Comparison of ENCODE assay signal across 26 mouse cellular contexts in genomic region chr5:148805030-148805429, GRCm38 (mm10).
A peak's percentile ranks its signal among the peaks of the same experiment; 100 is the strongest.
DNase-seq lines count a peak whose midpoint lies in the region; ATAC-seq and TF ChIP-seq lines count a peak whose summit lies in the region.
"Had no signal": no experiment of that assay in that cellular context is flagged by ENCODE, and none has a peak within 500 bp of the region (broad histone marks: within the 10 kb centered on the region; RNA-seq: fewer than 3 reads in every experiment).

No protein-coding gene starts in this region.

- H3K4me2 ChIP-seq in hindbrain, embryonic 13.5 days, result no peak overlapping the region
- H3K4me2 ChIP-seq in forebrain, embryonic 14.5 days (ENCODE audit: low read length), result no peak overlapping the region
- H3K4me2 ChIP-seq in intestine, postnatal 0 days (replicated peaks; ENCODE audit: low read depth), result no peak overlapping the region
- H3K4me2 ChIP-seq: embryonic facial prominence, embryonic 13.5 days; embryonic facial prominence, embryonic 15.5 days; forebrain, embryonic 12.5 days; forebrain, embryonic 15.5 days had no signal

- no peaks in the 10 kb centered on the region for H3K36me3 ChIP-seq in hindbrain, embryonic 13.5 days
- no peaks in the 10 kb centered on the region for H3K36me3 ChIP-seq in forebrain, embryonic 14.5 days (ENCODE audit: control insufficient read depth, insufficient read depth, low read length)
- no peaks in the 10 kb centered on the region for H3K36me3 ChIP-seq in intestine, postnatal 0 days (ENCODE audit: control insufficient read depth, insufficient read depth)
- H3K36me3 ChIP-seq: embryonic facial prominence, embryonic 13.5 days; embryonic facial prominence, embryonic 15.5 days; forebrain, embryonic 10.5 days; forebrain, embryonic 12.5 days; forebrain, embryonic 15.5 days had no signal

- peak; percentile 41 for DNase-seq in R1 (ENCODE audit: low read depth, low spot score)
- DNase-seq in forebrain, embryonic 14.5 days (ENCODE audit: low spot score), result no peak
- no peak for DNase-seq in adrenal gland, adult (ENCODE audit: inconsistent age in 2 of 2, low spot score in 1 of 2)
- DNase-seq: adrenal gland, adult 2 months; adrenal gland, postnatal 14 days; adrenal gland, postnatal 36 days; cerebellum, adult 11-12 months; cerebellum, adult 2 months; cerebellum, adult 9-10 months; cerebellum, postnatal 10 days; cerebellum, postnatal 25 days; embryo, embryonic 11 days; forebrain, postnatal 0 days had no signal

- no peak overlapping the region for H3K9ac ChIP-seq in hindbrain, embryonic 13.5 days
- H3K9ac ChIP-seq in forebrain, embryonic 14.5 days (ENCODE audit: low read length), result no peak overlapping the region
- H3K9ac ChIP-seq in intestine, postnatal 0 days (ENCODE audit: low read depth, low read length), result no peak overlapping the region
- H3K9ac ChIP-seq: embryonic facial prominence, embryonic 13.5 days; embryonic facial prominence, embryonic 15.5 days; forebrain, embryonic 12.5 days; forebrain, embryonic 15.5 days; forebrain, postnatal 0 days had no signal

- H3K4me1 ChIP-seq in hindbrain, embryonic 13.5 days (replicated peaks), result peaks cover 16% of the 10 kb centered on the region
- H3K4me1 ChIP-seq in forebrain, embryonic 14.5 days (ENCODE audit: control insufficient read depth, insufficient read depth, low read length), result no peaks in the 10 kb centered on the region; the same call in 1 of the 2 replicates
- no peaks in the 10 kb centered on the region for H3K4me1 ChIP-seq in intestine, postnatal 0 days (replicated peaks; ENCODE audit: control insufficient read depth, insufficient read depth, low read length)

- whole genome bisulfite sequencing in hindbrain, embryonic 13.5 days, result 73% methylated on average over 3 of the region's 3 CpGs
- 77% methylated on average over 3 of the region's 3 CpGs for WGBS in forebrain, embryonic 14.5 days
- 53% methylated on average over 3 of the region's 3 CpGs for WGBS in intestine, postnatal 0 days

- H3K27me3 ChIP-seq in hindbrain, embryonic 13.5 days, result peaks cover 11% of the 10 kb centered on the region
- no peaks in the 10 kb centered on the region for H3K27me3 ChIP-seq in forebrain, embryonic 14.5 days (replicated peaks; ENCODE audit: control insufficient read depth, insufficient read depth, low read length)
- no peaks in the 10 kb centered on the region for H3K27me3 ChIP-seq in intestine, postnatal 0 days (replicated peaks; ENCODE audit: control insufficient read depth, insufficient read depth, low read length)
- H3K27me3 ChIP-seq: forebrain, embryonic 15.5 days; Patski had no signal

- no peak overlapping the region for H3K4me3 ChIP-seq in hindbrain, embryonic 13.5 days
- no peak overlapping the region for H3K4me3 ChIP-seq in forebrain, embryonic 14.5 days (ENCODE audit: low read depth, low read length)
- H3K4me3 ChIP-seq in intestine, postnatal 0 days (ENCODE audit: low read depth, low read length), result no peak overlapping the region
- H3K4me3 ChIP-seq: embryonic facial prominence, embryonic 13.5 days; embryonic facial prominence, embryonic 15.5 days; erythroblast, embryonic 14.5 days; forebrain, embryonic 10.5 days; forebrain, embryonic 12.5 days; forebrain, embryonic 15.5 days had no signal

- no peak overlapping the region for H3K27ac ChIP-seq in hindbrain, embryonic 13.5 days
- H3K27ac ChIP-seq in forebrain, embryonic 14.5 days (ENCODE audit: low read depth, low read length), result no peak overlapping the region
- no peak overlapping the region for H3K27ac ChIP-seq in intestine, postnatal 0 days (ENCODE audit: low read depth, low read length)
- H3K27ac ChIP-seq: embryonic facial prominence, embryonic 13.5 days; embryonic facial prominence, embryonic 15.5 days; forebrain, embryonic 10.5 days; forebrain, embryonic 12.5 days; forebrain, embryonic 15.5 days had no signal

- TF ChIP-seq CTCF in intestine, postnatal 0 days (IDR thresholded peaks at IDR 0.05; ENCODE audit: low read depth), result no peak

- no peaks in the 10 kb centered on the region; the same call in 1 of the 2 replicates for H3K9me3 ChIP-seq in hindbrain, embryonic 13.5 days
- H3K9me3 ChIP-seq in forebrain, embryonic 14.5 days (replicated peaks; ENCODE audit: control insufficient read depth, low read length), result no peaks in the 10 kb centered on the region
- no peaks in the 10 kb centered on the region for H3K9me3 ChIP-seq in intestine, postnatal 0 days (ENCODE audit: control insufficient read depth)
- H3K9me3 ChIP-seq: embryonic facial prominence, embryonic 13.5 days; forebrain, embryonic 12.5 days; forebrain, embryonic 15.5 days had no signal

- ATAC-seq in common myeloid progenitor, adult 5-6 weeks (replicated peaks; ENCODE audit: low read depth, poor library complexity, severe bottlenecking), result peak; percentile 50
- peak; percentile 81 for ATAC-seq in megakaryocyte, adult 5-6 weeks (ENCODE audit: poor library complexity, severe bottlenecking)
- ATAC-seq in monocyte, adult 5-6 weeks (replicated peaks; ENCODE audit: insufficient number of reproducible peaks, low FRiP score, low TSS enrichment, poor library complexity, severe bottlenecking), result peak; percentile 60
- ATAC-seq in hindbrain, embryonic 13.5 days (ENCODE audit: low FRiP score), result no peak
- ATAC-seq in forebrain, embryonic 14.5 days, result no peak
- no peak for ATAC-seq in intestine, postnatal 0 days
- ATAC-seq: activated CD4-positive, CD25-positive, alpha-beta regulatory T cell, adult 4 months; forebrain, embryonic 15.5 days; forebrain, postnatal 0 days; Patski had no signal

Comparison
In these comparisons a context has a peak if more than half of its experiments do, and no peak if none do; other contexts are left out.
1. ATAC-seq: peak in common myeloid progenitor, adult 5-6 weeks (single experiment), megakaryocyte, adult 5-6 weeks (single experiment) and monocyte, adult 5-6 weeks (single experiment); none in hindbrain, embryonic 13.5 days (single experiment), forebrain, embryonic 14.5 days (single experiment) and intestine, postnatal 0 days (single experiment).